Mouse (Mus musculus) limb, embryonic 11.5 days (tissue): ENCODE measurements around the gene Pcgf3. TPM values are rescaled to one million over a fixed set of nuclear protein-coding genes. Genes with fewer than 3 reads are reported as not detected.
"Not testable (repeated sequence)": the region's sequence is repeated elsewhere in the genome, so short reads cannot be mapped to it uniquely, and the experiment has no call there.

ENCODE experiments used
- ATAC-seq: fragments of 200-750 bp; cut with Nextera tagmentation; 2 replicates; pipeline ENCODE4 v1.8.0; 2017; ENCODE audit warnings: low read depth; ENCODE audit not compliant: insufficient number of reproducible peaks, low FRiP score, low TSS enrichment
- DNase-seq: peaks from one replicate; pipeline ENCODE4 v3.0.0-alpha.2; 2015; ENCODE audit warnings: low spot score
- H3K27ac ChIP-seq: fragments of 300-500 bp; sonication (generic); replicated peaks from 2 replicates; pipeline ENCODE4 v1.5.1; 2014; ENCODE audit warnings: low read depth, mild to moderate bottlenecking, low read length
- H3K27me3 ChIP-seq: fragments of 300-500 bp; sonication (generic); 2 replicates; pipeline ENCODE4 v1.6.1; 2014; ENCODE audit warnings: mild to moderate bottlenecking, low read length, mixed read lengths; ENCODE audit not compliant: control insufficient read depth, insufficient read depth
- H3K36me3 ChIP-seq: fragments of 300-500 bp; sonication (generic); 2 replicates; pipeline ENCODE4 v1.6.1; 2014; ENCODE audit warnings: mild to moderate bottlenecking, low read length, moderate library complexity, mixed read lengths; ENCODE audit not compliant: control insufficient read depth, insufficient read depth
- H3K4me1 ChIP-seq: fragments of 300-500 bp; sonication (generic); 2 replicates; pipeline ENCODE4 v1.6.1; 2014; ENCODE audit warnings: low read length, mixed read lengths; ENCODE audit not compliant: control insufficient read depth, insufficient read depth
- H3K4me2 ChIP-seq: fragments of 300-500 bp; sonication (generic); 2 replicates; pipeline ENCODE4 v1.6.1; 2014; ENCODE audit warnings: low read depth, mild to moderate bottlenecking, moderate library complexity; ENCODE audit not compliant: severe bottlenecking
- H3K4me3 ChIP-seq: fragments of 300-500 bp; sonication (generic); 2 replicates; pipeline ENCODE4 v1.5.1; 2014; ENCODE audit warnings: low read depth, low read length
- H3K9ac ChIP-seq: fragments of 300-500 bp; sonication (generic); 2 replicates; pipeline ENCODE4 v1.6.1; 2014; ENCODE audit warnings: mild to moderate bottlenecking, low read length
- H3K9me3 ChIP-seq: fragments of 300-500 bp; sonication (generic); 2 replicates; pipeline ENCODE4 v1.6.1; 2016; ENCODE audit warnings: low read length; ENCODE audit not compliant: control insufficient read depth
- WGBS: fragments of 180-500 bp; shearing (Covaris S2); extraction: QIAGEN DNeasy Blood & Tissue Kit; methylation state at CpG from one replicate; pipeline ENCODE4 v1.1.7; 2014; 5-methylcytosine and 5-hydroxymethylcytosine counted together
- polyA plus RNA-seq: library from polyadenylated mRNA; unstranded; fragments of >200 nt; fragmentation: Nextera tagmentation; extraction: Ambion mirVana; gene quantifications from 2 replicates; pipeline ENCODE4 v1.2.1, GENCODE M21; 2014

Pcgf3 gene
- polyA plus RNA-seq, 1 experiment from 2014 or later = 29.1 TPM

DNA sequence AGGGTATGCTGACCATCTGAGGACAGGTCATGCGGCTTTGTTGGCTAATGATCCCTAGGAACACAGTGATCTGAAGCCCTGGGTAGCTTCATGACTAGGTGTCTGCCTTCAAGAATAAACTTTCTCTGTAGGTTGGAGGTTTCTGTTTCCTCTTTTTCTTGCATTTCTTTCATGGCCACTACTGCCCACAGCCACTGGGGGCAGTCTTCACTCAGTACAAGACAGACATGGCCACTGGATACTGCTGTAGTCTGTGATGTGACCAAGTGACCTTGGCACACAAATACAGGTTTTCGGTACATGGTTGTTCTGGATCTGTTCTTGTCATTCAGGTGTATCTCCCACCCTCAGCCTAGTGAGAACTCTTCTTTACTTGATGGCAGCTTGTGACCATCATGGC is 24.2 kb downstream of the Pcgf3 start:
- ATAC-seq (no peak), DNase-seq (peak; percentile 49)
- 94% methylated on average over 2 of the region's 2 CpGs for WGBS
- H3K4me1 ChIP-seq = no peaks in the 10 kb centered on the region
- no peak overlapping the region for H3K4me3 ChIP-seq
- H3K9ac ChIP-seq = no peak overlapping the region
- H3K27me3 ChIP-seq = no peaks in the 10 kb centered on the region
- H3K36me3 ChIP-seq = peaks cover 16% of the 10 kb centered on the region; the same call in 1 of the 2 replicates
- no peak overlapping the region for H3K4me2 ChIP-seq
- no peak overlapping the region for H3K27ac ChIP-seq
- no peaks in the 10 kb centered on the region for H3K9me3 ChIP-seq

DNA sequence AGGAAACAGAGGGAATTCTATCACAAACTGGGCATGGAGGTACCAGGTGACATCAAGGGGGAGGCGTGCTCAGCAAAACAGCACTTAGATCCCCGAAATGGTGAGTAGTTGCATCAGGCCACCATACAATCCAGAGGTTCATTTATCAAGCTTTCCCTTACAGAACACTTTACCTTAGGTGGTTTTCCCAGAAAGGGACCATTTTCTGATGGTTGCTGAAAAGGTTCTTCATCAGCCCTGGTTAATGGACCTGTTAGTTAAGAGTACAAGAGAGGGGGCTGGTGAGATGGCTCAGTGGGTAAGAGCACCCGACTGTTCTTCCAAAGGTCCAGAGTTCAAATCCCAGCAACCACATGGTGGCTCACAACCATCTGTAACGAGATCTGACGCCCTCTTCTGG is 25.1 kb downstream of the Pcgf3 start:
- not testable (repeated sequence) for H3K4me3 ChIP-seq, DNase-seq, H3K4me1 ChIP-seq, H3K9me3 ChIP-seq, H3K4me2 ChIP-seq, ATAC-seq, H3K9ac ChIP-seq, H3K27ac ChIP-seq, H3K27me3 ChIP-seq
- 91% methylated on average over 5 of the region's 5 CpGs for WGBS
- peaks cover 20% of the 10 kb centered on the region; the same call in 1 of the 2 replicates for H3K36me3 ChIP-seq

DNA sequence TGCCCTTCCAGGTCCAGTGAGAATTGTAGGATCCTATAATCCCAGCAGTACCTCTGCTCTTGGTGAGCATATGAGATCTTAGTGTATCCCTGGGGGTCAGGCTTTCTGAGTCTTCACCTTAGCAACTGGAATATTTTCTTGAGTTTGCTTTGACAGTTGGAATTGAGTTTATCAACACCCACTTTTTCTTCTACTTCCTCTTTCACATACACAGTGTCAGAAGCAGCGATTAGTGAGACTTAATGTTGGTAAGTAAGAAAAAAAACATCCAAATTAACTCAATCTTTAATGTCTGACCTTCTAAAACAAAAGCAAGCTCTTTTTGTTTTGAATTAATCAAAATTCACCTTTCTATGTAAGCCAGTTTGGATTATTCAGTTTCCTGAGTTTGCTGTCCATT is 40.5 kb downstream of the Pcgf3 start:
- Histone ChIP-seq H3K4me2 (no peak overlapping the region), H3K9ac (no peak overlapping the region), H3K27ac (no peak overlapping the region), H3K36me3 (peaks cover 28% of the 10 kb centered on the region), H3K4me3 (no peak overlapping the region), H3K4me1 (no peaks in the 10 kb centered on the region), H3K9me3 (no peaks in the 10 kb centered on the region), H3K27me3 (no peaks in the 10 kb centered on the region)
- ATAC-seq = no peak
- 94% methylated on average over 1 of the region's 1 CpGs for WGBS
- no peak for DNase-seq

DNA sequence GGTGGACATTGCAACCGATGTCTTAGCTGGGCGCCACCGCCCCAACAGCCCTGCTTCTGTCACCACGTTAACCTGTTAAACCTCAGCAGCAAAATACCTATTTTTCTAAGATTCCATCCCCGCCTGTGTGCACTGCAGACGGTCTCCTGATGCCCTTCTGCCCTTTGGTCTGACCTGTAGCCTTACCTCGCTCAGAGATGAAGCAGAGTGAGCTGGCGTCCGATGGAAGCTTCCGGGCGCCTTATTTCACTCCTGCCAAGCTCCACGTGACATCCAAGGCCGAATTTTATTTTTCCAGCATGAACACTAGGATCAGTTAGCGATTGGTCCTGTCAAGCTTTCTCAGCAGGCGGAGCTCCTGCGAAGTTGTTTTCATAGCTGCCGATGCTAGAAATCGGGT is 41.3 kb downstream of the Pcgf3 start:
- DNase-seq (no peak), ATAC-seq (no peak)
- WGBS = 93% methylated on average over 18 of the region's 18 CpGs
- Histone ChIP-seq H3K9ac (no peak overlapping the region), H3K4me2 (no peak overlapping the region), H3K27ac (no peak overlapping the region), H3K27me3 (no peaks in the 10 kb centered on the region), H3K9me3 (no peaks in the 10 kb centered on the region), H3K36me3 (peaks cover 28% of the 10 kb centered on the region), H3K4me1 (no peaks in the 10 kb centered on the region), H3K4me3 (no peak overlapping the region)

DNA sequence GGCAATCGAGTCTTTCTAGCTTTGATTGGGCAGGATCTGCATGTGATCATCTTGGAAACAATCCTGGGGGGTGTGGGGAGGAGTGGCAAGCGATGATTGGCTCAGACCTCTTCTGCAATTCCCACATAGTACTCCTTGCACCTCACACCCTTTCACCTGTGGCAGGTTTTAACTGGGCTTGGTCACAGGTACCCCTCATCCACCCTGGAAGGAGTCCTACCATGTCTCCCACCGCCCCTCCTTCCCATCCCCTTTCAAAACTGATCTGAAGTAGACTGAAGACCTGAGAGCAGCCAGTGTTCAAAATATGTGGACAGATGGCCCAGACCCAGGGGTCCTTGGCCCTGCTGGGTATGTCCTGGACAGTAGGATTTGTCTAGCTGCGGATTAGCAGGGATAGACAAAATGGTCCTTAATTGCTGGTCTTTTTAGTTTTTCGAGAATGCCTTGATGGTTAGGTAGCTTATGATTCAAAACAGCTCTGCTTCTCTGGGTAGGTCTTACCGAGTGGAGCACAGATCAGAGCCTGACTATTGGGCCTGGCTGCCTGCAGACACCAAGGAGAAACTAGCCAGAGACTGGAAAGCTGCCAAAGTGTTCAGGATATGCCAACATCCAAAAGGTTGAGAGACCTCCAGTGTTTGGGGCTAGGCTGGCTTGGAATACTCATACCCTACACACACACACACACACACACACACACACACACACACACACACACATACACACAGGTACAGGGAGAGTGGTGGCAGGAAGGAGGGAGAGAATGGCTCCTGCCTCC is 54.7 kb downstream of the Pcgf3 start:
- H3K4me1 ChIP-seq = 0 out of 2 replicates have a peak, but pooled peaks cover under 1% of the 10 kb centered on the region
- H3K27me3 ChIP-seq = no peaks in the 10 kb centered on the region
- H3K27ac ChIP-seq = no peak overlapping the region
- ATAC-seq (no peak), DNase-seq (no peak)
- no peak overlapping the region for H3K4me3 ChIP-seq
- H3K9ac ChIP-seq = no peak overlapping the region
- H3K4me2 ChIP-seq = no peak overlapping the region
- H3K9me3 ChIP-seq = no peaks in the 10 kb centered on the region
- no peaks in the 10 kb centered on the region for H3K36me3 ChIP-seq
- 71% methylated on average over 6 of the region's 6 CpGs for WGBS

GRCm38 (mm10) chr5:108516655-108517054 is 55.6 kb downstream of the Pcgf3 start:
- H3K4me2 ChIP-seq = no peak overlapping the region
- WGBS = 85% methylated on average over 3 of the region's 3 CpGs
- no peak for ATAC-seq

DNA sequence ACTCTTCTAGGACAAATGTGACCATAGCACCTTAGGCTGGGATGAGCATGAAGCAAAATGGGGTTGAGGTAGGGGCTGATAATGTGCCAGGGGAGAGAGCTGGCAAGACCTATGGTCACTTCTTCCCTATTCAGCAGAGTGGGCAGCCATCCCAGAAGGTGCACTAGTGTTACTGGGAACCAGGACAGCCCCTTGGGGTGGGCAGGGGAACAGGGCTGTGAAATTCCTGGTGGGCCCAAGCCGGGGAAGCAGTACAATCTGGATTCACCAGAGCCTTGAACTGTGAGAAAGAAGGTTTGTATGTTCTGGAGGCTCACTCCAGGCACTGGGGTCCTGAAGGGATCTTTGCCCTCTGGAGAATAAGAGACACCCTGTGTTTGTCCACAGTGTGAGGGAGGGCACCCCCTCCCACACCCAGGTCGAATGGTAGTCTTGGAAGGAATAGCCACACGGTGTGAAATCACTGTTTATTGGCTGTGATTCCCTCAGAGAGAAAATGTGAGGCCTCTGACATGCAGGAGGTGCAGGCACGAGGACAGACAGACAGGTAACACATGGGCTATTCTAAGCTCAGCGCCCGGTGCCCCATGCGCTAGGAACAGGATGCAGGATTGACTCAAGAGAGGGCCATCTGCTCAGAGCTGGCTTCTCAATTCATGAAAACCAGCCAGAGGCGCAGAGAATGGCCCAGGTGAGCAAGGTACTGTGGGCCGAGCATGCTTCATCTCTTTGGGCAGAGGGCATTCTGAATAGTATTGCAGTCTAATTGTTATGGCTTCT is 57.3 kb downstream of the Pcgf3 start:
- Histone ChIP-seq H3K9me3 (no peaks in the 10 kb centered on the region), H3K27ac (no peak overlapping the region), H3K4me1 (peaks cover 5% of the 10 kb centered on the region; the same call in 1 of the 2 replicates), H3K36me3 (no peaks in the 10 kb centered on the region), H3K27me3 (no peaks in the 10 kb centered on the region), H3K4me2 (no peak overlapping the region), H3K9ac (no peak overlapping the region), H3K4me3 (no peak overlapping the region)
- ATAC-seq (no peak), DNase-seq (no peak)
- 81% methylated on average over 9 of the region's 9 CpGs for WGBS

More at GRCm38 (mm10) chr5:108516655-108517054, 55.6 kb downstream of the Pcgf3 start:
- H3K27me3 ChIP-seq = no peaks in the 10 kb centered on the region
- no peaks in the 10 kb centered on the region for H3K9me3 ChIP-seq
- no peak overlapping the region for H3K4me3 ChIP-seq
- H3K9ac ChIP-seq = no peak overlapping the region
- no peaks in the 10 kb centered on the region for H3K36me3 ChIP-seq
- H3K4me1 ChIP-seq = peaks cover 5% of the 10 kb centered on the region; the same call in 1 of the 2 replicates
- H3K27ac ChIP-seq = no peak overlapping the region
- DNase-seq = no peak

GRCm38 (mm10) chr5:108518951-108519350 is 57.9 kb downstream of the Pcgf3 start:
- Histone ChIP-seq H3K36me3 (no peaks in the 10 kb centered on the region), H3K9me3 (no peaks in the 10 kb centered on the region), H3K27me3 (no peaks in the 10 kb centered on the region), H3K27ac (no peak overlapping the region), H3K4me2 (no peak overlapping the region), H3K9ac (no peak overlapping the region), H3K4me1 (peaks cover 5% of the 10 kb centered on the region; the same call in 1 of the 2 replicates), H3K4me3 (no peak overlapping the region)
- no peak for DNase-seq
- WGBS = 80% methylated on average over 5 of the region's 5 CpGs
- no peak for ATAC-seq
